Mouse (Mus musculus): ENCODE measurements around the gene Smyd1. TPM values are rescaled to one million over a fixed set of nuclear protein-coding genes. Genes with fewer than 3 reads are reported as not detected.

The Smyd1 gene
- polyA plus RNA-seq, 2 experiments: 19.1 to 26.3 TPM

DNA sequence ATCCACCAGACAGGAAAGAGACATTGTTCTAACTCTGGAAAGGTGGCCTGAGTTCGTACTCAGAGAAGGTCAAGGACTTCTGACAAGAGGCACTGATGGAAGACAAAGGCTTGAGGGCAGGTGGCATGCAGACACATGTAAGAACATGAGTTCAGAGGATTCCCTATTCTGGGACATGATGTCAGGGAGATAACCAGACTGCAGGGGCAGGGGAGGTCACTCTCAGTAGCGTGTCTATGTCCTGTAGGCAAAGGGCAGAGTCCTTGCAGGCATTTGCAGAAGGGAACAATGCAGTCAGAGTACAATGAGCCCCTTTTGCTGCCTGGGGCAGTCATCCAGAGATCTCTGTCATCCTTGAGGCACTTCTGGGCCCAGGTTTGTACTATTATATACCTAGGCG lies 72.4 kb downstream of the Smyd1 start:
- Histone ChIP-seq H3K4me2 (replicated peaks; ENCODE audit: low read depth, low read length, severe bottlenecking) (no peak overlapping the region), H3K9me3 (ENCODE audit: control insufficient read depth, low read length) (no peaks in the 10 kb centered on the region), H3K27me3 (ENCODE audit: control insufficient read depth, insufficient read depth, low read length) (no peaks in the 10 kb centered on the region), H3K36me3 (ENCODE audit: control insufficient read depth, insufficient read depth, low read length) (no peaks in the 10 kb centered on the region), H3K4me3 (replicated peaks; ENCODE audit: low read length) (no peak overlapping the region), H3K27ac (replicated peaks; ENCODE audit: low read depth, low read length) (no peak overlapping the region), H3K4me1 (ENCODE audit: control insufficient read depth, insufficient read depth, low read length) (no peaks in the 10 kb centered on the region), H3K9ac (ENCODE audit: low read depth, low read length, severe bottlenecking) (no peak overlapping the region)
- TF ChIP-seq POLR2A (IDR thresholded peaks at IDR 0.05; ENCODE audit: borderline replicate concordance, extremely low read depth, insufficient read depth, insufficient read length): no peak
- DNase-seq (ENCODE audit: low spot score): no peak
- 84% methylated on average over 3 of the region's 3 CpGs for WGBS
- no peak for ATAC-seq (ENCODE audit: low FRiP score, low read depth)

DNA sequence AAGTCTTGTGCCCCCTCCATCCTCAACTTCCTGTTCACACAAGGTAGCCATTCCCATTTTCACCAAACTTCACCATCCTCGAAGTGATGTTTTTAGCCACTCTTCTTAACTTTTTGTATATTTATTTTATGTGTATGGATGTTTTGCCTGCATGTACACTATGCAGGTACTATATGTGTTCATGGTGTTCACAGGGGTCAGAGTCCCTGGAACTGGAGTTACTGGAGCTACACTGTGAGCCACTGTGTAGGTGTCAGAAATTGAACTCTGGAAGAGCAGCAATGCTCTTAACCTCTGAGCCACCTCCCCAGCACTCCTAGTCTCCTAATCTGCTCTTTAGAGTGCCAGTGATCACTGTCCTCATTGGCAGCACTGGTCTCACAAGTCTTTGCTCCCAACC lies 73.6 kb downstream of the Smyd1 start:
- no peak for ATAC-seq (ENCODE audit: low FRiP score, low read depth)
- no peak overlapping the region for H3K4me2 ChIP-seq (replicated peaks; ENCODE audit: low read depth, low read length, severe bottlenecking)
- H3K9me3 ChIP-seq (ENCODE audit: control insufficient read depth, low read length): no peaks in the 10 kb centered on the region
- H3K27me3 ChIP-seq (ENCODE audit: control insufficient read depth, insufficient read depth, low read length): no peaks in the 10 kb centered on the region
- no peak overlapping the region for H3K9ac ChIP-seq (ENCODE audit: low read depth, low read length, severe bottlenecking)
- TF ChIP-seq POLR2A (IDR thresholded peaks at IDR 0.05; ENCODE audit: borderline replicate concordance, extremely low read depth, insufficient read depth, insufficient read length): no peak
- 88% methylated on average over 1 of the region's 1 CpGs for WGBS
- no peaks in the 10 kb centered on the region for H3K36me3 ChIP-seq (ENCODE audit: control insufficient read depth, insufficient read depth, low read length)
- no peaks in the 10 kb centered on the region for H3K4me1 ChIP-seq (ENCODE audit: control insufficient read depth, insufficient read depth, low read length)
- H3K27ac ChIP-seq (replicated peaks; ENCODE audit: low read depth, low read length): no peak overlapping the region
- H3K4me3 ChIP-seq (replicated peaks; ENCODE audit: low read length): no peak overlapping the region
- DNase-seq (ENCODE audit: low spot score): no peak

DNA sequence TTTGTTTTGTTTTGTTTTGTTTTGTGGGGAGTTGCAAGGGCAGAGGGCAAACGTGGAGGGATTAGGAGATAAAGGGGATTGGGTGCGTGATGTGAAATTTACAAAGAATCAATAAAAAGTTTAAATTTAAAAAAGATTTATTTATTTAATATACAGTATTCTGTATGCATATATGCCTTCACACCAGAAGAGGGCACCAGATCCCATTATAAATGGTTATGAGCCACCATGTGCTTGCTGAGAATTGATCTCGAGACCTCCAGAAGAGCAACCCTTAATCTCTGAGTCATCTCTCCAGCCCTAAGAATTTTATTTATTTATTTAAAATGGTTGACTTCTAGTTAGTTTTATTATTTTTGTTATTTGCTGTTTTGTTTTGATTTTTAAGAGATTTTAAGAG lies 78.8 kb downstream of the Smyd1 start:
- H3K27ac ChIP-seq (replicated peaks; ENCODE audit: low read depth, low read length): no peak overlapping the region
- H3K4me1 ChIP-seq (ENCODE audit: control insufficient read depth, insufficient read depth, low read length): 0 out of 2 replicates have a peak, but pooled peaks cover 2% of the 10 kb centered on the region
- TF ChIP-seq POLR2A (IDR thresholded peaks at IDR 0.05; ENCODE audit: borderline replicate concordance, extremely low read depth, insufficient read depth, insufficient read length): no peak
- ATAC-seq (ENCODE audit: low FRiP score, low read depth): no peak
- no peak for DNase-seq (ENCODE audit: low spot score)
- no peak overlapping the region for H3K4me2 ChIP-seq (replicated peaks; ENCODE audit: low read depth, low read length, severe bottlenecking)
- no peak overlapping the region for H3K9ac ChIP-seq (ENCODE audit: low read depth, low read length, severe bottlenecking)
- no peaks in the 10 kb centered on the region for H3K27me3 ChIP-seq (ENCODE audit: control insufficient read depth, insufficient read depth, low read length)
- 82% methylated on average over 3 of the region's 3 CpGs for WGBS
- no peak overlapping the region for H3K4me3 ChIP-seq (replicated peaks; ENCODE audit: low read length)
- no peaks in the 10 kb centered on the region for H3K9me3 ChIP-seq (ENCODE audit: control insufficient read depth, low read length)
- no peaks in the 10 kb centered on the region for H3K36me3 ChIP-seq (ENCODE audit: control insufficient read depth, insufficient read depth, low read length)

DNA sequence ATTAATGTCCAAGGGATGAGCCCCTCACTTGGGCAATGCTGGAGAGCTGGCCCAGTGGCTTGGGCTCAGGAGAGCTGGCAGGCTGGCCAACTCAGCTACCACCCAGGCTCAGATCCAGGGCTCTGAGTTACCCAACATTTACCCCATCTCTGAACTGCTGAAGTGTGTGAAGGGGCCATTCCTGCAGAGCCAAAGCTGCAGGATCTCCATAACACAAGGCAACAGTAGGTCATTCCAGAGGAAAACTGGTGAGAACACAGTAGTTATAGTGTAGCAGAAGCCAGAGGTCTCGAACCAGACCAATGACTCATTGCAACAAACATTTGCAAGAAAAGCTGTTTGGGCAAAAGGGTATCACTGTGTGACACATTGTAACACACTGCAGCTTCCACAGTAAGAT lies 79.2 kb downstream of the Smyd1 start:
- ATAC-seq (ENCODE audit: low FRiP score, low read depth): no peak
- WGBS: 76% methylated on average over 1 of the region's 1 CpGs
- Histone ChIP-seq H3K27ac (replicated peaks; ENCODE audit: low read depth, low read length) (no peak overlapping the region), H3K4me2 (replicated peaks; ENCODE audit: low read depth, low read length, severe bottlenecking) (no peak overlapping the region), H3K9me3 (ENCODE audit: control insufficient read depth, low read length) (no peaks in the 10 kb centered on the region), H3K36me3 (ENCODE audit: control insufficient read depth, insufficient read depth, low read length) (no peaks in the 10 kb centered on the region), H3K27me3 (ENCODE audit: control insufficient read depth, insufficient read depth, low read length) (no peaks in the 10 kb centered on the region), H3K4me1 (ENCODE audit: control insufficient read depth, insufficient read depth, low read length) (0 out of 2 replicates have a peak, but pooled peaks cover 2% of the 10 kb centered on the region), H3K4me3 (replicated peaks; ENCODE audit: low read length) (no peak overlapping the region), H3K9ac (ENCODE audit: low read depth, low read length, severe bottlenecking) (no peak overlapping the region)
- no peak for DNase-seq (ENCODE audit: low spot score)
- no peak for TF ChIP-seq POLR2A (IDR thresholded peaks at IDR 0.05; ENCODE audit: borderline replicate concordance, extremely low read depth, insufficient read depth, insufficient read length)

DNA sequence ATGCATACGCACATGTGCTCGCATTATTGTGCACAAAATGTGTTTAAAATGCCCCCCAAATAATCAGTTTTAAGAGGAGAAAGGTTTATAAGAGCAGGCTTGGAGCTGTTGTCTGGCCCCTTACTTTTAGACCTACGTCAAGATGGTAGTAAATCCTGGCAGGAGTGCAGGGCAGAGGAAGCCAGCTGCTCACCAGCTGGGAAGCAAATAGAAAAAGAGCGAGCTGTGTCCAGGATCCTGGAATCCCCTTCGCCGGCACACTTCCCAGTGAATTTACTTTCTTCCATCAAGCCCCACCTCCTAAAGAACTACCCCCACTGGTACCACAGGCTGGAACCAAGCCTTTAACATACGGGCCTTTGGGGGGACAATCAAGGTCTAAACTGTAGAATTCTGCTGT lies 81.2 kb downstream of the Smyd1 start:
- H3K9me3 ChIP-seq (ENCODE audit: control insufficient read depth, low read length): no peaks in the 10 kb centered on the region
- no peaks in the 10 kb centered on the region for H3K36me3 ChIP-seq (ENCODE audit: control insufficient read depth, insufficient read depth, low read length)
- DNase-seq (ENCODE audit: low spot score) (peak; percentile 20), ATAC-seq (ENCODE audit: low FRiP score, low read depth) (no peak)
- H3K4me3 ChIP-seq (replicated peaks; ENCODE audit: low read length): no peak overlapping the region
- no peak for TF ChIP-seq POLR2A (IDR thresholded peaks at IDR 0.05; ENCODE audit: borderline replicate concordance, extremely low read depth, insufficient read depth, insufficient read length)
- H3K4me1 ChIP-seq (ENCODE audit: control insufficient read depth, insufficient read depth, low read length): 0 out of 2 replicates have a peak, but pooled peaks cover 2% of the 10 kb centered on the region
- 52% methylated on average over 7 of the region's 7 CpGs for WGBS
- no peak overlapping the region for H3K9ac ChIP-seq (ENCODE audit: low read depth, low read length, severe bottlenecking)
- H3K4me2 ChIP-seq (replicated peaks; ENCODE audit: low read depth, low read length, severe bottlenecking): no peak overlapping the region
- H3K27me3 ChIP-seq (ENCODE audit: control insufficient read depth, insufficient read depth, low read length): no peaks in the 10 kb centered on the region
- no peak overlapping the region for H3K27ac ChIP-seq (replicated peaks; ENCODE audit: low read depth, low read length)

Data from limb, embryonic 14.5 days (tissue).